In the genomic region with DNA sequence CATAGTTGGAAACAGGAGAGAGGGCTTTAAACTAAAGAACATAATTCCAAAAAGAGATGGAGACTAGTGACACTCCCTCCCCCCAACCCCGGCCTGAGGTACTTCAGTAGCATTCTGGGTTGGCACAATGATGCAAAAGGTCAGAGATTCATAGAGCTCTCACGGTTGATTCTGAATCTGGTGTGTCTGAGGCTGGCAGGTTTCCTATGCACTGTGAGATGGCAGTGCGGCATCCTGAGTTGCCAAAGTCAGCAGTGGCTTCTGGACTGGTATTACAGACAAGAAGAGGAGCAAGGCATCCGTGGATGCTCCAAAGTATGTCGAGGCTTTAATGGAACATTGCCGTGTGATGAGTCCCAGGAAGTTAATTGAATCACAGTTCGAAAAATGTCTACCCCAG, we compare ENCODE assay signal across 34 mouse cellular contexts.
"Had no signal": no experiment of that assay in that cellular context is flagged by ENCODE, and none has a peak within 500 bp of the region (broad histone marks: within the 10 kb centered on the region; RNA-seq: fewer than 3 reads in every experiment).

No protein-coding gene starts in this region.

- H3K4me1 ChIP-seq: heart, embryonic 15.5 days; hindbrain, embryonic 10.5 days; hindbrain, embryonic 12.5 days; hindbrain, embryonic 13.5 days; hindbrain, embryonic 15.5 days; intestine, embryonic 15.5 days; kidney, embryonic 15.5 days had no signal

- H3K27ac ChIP-seq: heart, embryonic 13.5 days; heart, embryonic 15.5 days; hindbrain, embryonic 10.5 days; hindbrain, embryonic 12.5 days; hindbrain, embryonic 13.5 days; hindbrain, embryonic 14.5 days; hindbrain, embryonic 15.5 days; hindbrain, postnatal 0 days; intestine, embryonic 15.5 days; kidney, embryonic 15.5 days; kidney, postnatal 0 days; layer of hippocampus, adult 2 months; left cerebral cortex, adult 2 months had no signal

- H3K9ac ChIP-seq: heart, embryonic 12.5 days; heart, embryonic 13.5 days; heart, embryonic 15.5 days; hindbrain, embryonic 12.5 days; hindbrain, embryonic 13.5 days; hindbrain, embryonic 14.5 days; hindbrain, embryonic 15.5 days; intestine, embryonic 15.5 days; kidney, embryonic 15.5 days had no signal

- H3K27me3 ChIP-seq: heart, embryonic 12.5 days; heart, embryonic 13.5 days; heart, embryonic 15.5 days; hindbrain, embryonic 12.5 days; hindbrain, embryonic 13.5 days; hindbrain, embryonic 15.5 days; intestine, embryonic 15.5 days; kidney, embryonic 15.5 days had no signal

- ATAC-seq: hindbrain, embryonic 16.5 days; hindbrain, postnatal 0 days; inflammation-experienced regulatory T-cells, adult 6 months; intestine, embryonic 15.5 days; intestine, embryonic 16.5 days; intestine, postnatal 0 days had no signal

- DNase-seq: heart, postnatal 10 days; heart, postnatal 14 days; heart, postnatal 36 days; heart, postnatal 4 days; kidney, adult 11 months; kidney, adult 18-20 months; kidney, adult 2 months; kidney, adult 8-10 months; kidney, adult 9 months; kidney, postnatal 10 days; kidney, postnatal 14 days; kidney, postnatal 25 days; kidney, postnatal 36 days; kidney, postnatal 4 days; layer of hippocampus, adult 9-11 months; layer of hippocampus, postnatal 36 days had no signal

- H3K9me3 ChIP-seq: heart, embryonic 12.5 days; heart, embryonic 13.5 days; heart, embryonic 15.5 days; hindbrain, embryonic 10.5 days; hindbrain, embryonic 12.5 days; hindbrain, embryonic 13.5 days; hindbrain, embryonic 15.5 days; intestine, embryonic 15.5 days; kidney, embryonic 15.5 days had no signal

- H3K4me3 ChIP-seq: heart, embryonic 12.5 days; heart, embryonic 13.5 days; heart, embryonic 15.5 days; hindbrain, embryonic 10.5 days; hindbrain, embryonic 12.5 days; hindbrain, embryonic 13.5 days; hindbrain, embryonic 15.5 days; intestine, embryonic 15.5 days; kidney, embryonic 15.5 days; layer of hippocampus, adult 2 months; left cerebral cortex, adult 2 months had no signal

- H3K36me3 ChIP-seq: heart, embryonic 12.5 days; heart, embryonic 13.5 days; heart, embryonic 15.5 days; hindbrain, embryonic 10.5 days; hindbrain, embryonic 12.5 days; hindbrain, embryonic 13.5 days; hindbrain, embryonic 15.5 days; intestine, embryonic 15.5 days; kidney, embryonic 15.5 days had no signal

- H3K4me2 ChIP-seq: heart, embryonic 12.5 days; heart, embryonic 13.5 days; heart, embryonic 15.5 days; hindbrain, embryonic 12.5 days; hindbrain, embryonic 13.5 days; hindbrain, embryonic 14.5 days; hindbrain, embryonic 15.5 days; intestine, embryonic 15.5 days; kidney, embryonic 15.5 days had no signal
